Mouse (Mus musculus) stomach, adult 2 months (tissue): Measurements from ENCODE around the gene Itga6. TPM values are rescaled to one million over a fixed set of nuclear protein-coding genes. Genes with fewer than 3 reads are reported as not detected.

Source experiments
- polyA plus RNA-seq: library from polyadenylated mRNA; depleted of rRNA; stranded (reverse); fragments of >200 nt; gene quantifications from 2 replicates; pipeline ENCODE4 v1.2.3, GENCODE M21; 2012; rRNA removed

Itga6 gene
- 14.4 and 20.9 TPM in 2 replicates for polyA plus RNA-seq

DNA sequence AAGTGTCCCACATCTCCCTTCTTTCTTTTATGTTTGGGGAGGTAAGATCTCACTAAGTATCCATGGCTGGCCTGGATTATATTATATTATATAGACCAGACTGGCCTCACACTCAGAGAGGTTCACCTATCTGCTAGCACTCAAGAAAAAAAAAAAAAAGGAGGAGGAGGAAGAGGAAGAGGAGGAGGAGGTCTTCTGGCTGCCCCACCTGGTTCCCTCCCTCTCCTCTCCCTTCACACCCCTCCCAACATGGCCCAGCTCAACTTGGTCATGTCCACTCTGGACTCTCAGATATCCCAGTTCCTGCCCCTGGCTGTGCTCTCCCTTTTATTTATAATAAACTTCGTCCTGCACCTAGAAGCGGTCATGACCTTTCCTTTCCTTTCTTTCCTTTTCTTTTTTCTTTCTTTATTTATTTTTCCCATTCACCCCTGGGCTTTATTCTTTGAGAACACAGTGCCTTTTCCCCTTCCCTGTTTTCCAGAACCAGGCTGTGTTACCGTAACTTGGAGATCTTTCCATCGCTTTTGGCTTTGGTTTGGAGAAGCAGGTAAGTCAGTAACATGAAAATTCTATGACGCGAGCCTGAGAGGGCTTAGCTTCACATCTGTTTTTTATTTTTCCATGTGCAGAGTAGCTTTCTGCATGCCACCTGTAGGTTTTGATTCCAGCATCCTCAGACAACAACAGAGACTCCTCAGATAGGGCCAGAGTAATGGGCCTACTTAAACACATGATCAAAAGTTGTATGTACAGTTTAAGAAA, at the start of gene Itga6:
TSS of gene Itga6 (plus strand) at position 7 of the 765 bp plus-strand sequence.

DNA sequence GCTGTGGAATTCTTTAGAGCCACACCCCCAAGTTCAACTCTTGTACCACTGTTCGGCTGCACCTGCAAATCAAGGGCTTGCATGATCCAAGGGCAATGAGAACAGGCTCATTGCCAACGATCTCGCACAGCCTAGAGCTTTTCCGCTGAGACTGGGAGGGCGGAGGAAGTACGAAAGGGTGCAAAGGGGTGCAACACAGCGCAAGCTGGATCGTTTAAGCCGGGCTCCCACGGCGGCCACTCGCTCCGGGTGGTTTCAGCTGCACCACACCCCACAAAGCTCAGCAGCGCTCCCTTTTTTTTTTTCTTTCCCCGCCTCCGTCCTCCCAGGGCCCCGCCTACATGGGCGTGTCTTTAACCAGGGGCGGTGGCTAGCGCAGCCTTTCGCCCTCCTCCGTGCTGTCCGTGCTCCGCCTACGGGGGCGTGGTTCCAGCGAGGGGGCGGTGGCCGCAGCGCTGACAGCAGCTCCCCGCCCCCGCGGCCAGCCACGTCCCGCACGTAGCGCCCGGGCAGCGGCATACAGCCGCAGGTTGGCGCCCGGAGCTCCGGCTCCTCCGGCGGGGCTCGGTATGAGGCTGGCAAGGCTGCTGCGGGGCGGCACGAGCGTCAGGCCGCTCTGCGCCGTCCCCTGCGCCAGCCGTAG, 127.5 kb downstream of the Itga6 start, which contains the start of gene Pdk1:
TSS of gene Pdk1 (plus strand) at position 424 of the 643 bp plus-strand sequence.

Other genes starting within 250 kb of the Itga6 start
- 0.27 and 1.1 TPM in 2 replicates for gene Dlx1, start 217.5 kb upstream of the Itga6 start, polyA plus RNA-seq
- gene Dlx2, start 198.9 kb upstream of the Itga6 start, polyA plus RNA-seq: 0.27 and 0.29 TPM in 2 replicates
- 10.7 and 22.8 TPM in 2 replicates for gene Pdk1, start 127.6 kb downstream of the Itga6 start, polyA plus RNA-seq
- gene Rapgef4, start 235.6 kb downstream of the Itga6 start, polyA plus RNA-seq: 1.4 and 2.7 TPM in 2 replicates